Mouse (Mus musculus) heart, adult 18-20 months (tissue): Measurements from ENCODE around the gene Sez6. TPM values are rescaled to one million over a fixed set of nuclear protein-coding genes. Genes with fewer than 3 reads are reported as not detected.

ENCODE experiments used
- DNase-seq, 2 experiments: peaks; one replicate each; pipeline ENCODE4 v3.0.0; 2021 to 2022; ENCODE audit warnings: mixed read lengths in 1 of 2
- long read RNA-seq, 2 experiments: library from polyadenylated mRNA; stranded (forward); transcript quantifications; one replicate each; pipeline ENCODE4 v2.0.0; 2021
- total RNA-seq, 2 experiments: library from RNA; stranded (reverse); gene quantifications; 2 replicates each; pipeline ENCODE4 v1.2.3; 2021

Sez6 gene
- total RNA-seq = under 1 TPM; 0.12 to 0.31 TPM
- long read RNA-seq, experiment 1 = 0 reads
- long read RNA-seq, experiment 2, partial matches to known transcripts = 0 of 1 reads
- long read RNA-seq, experiment 2, other reads (novel, unspliced or antisense) = 1 of 1 reads

DNA sequence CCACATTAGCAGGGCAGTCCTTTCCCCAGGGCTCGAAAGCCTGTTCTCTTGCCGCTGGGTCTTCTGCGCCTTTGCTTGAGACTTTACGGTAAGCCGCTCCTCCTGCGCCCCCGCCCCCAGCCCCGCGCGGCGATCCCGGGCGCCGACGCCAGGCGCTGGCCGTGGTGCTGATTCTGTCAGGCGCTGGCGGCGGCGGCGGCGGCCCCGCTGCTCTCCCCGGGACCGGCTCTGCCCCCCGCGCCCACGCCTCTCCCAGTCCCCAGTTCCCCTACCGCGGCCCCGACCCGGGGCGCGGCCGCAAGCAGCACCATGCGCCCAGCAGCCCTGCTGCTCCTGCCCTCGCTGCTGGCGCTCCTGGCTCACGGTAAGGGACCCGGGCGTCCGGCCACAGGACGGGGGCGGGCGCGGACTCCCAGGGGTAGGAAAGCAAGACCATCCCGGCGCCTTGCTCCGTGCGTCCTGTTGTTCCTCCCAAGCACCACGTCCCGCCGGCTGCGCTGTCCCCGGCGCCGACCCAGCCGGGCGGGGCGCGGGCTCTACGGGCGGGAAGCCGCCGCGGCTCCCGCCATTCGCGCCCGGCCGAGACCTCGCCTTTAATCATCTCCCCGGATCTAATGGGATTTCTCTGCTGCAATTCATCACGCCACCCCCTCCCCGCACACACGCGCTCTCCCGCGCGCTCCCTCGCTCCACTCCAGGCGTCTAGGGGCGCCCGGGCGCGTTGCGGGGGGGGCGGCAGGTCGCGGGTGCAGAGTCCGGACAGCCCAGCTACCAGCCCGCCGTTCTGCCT, at the start of gene Sez6:
TSS of gene Sez6 (plus strand) at position 50 of the 790 bp plus-strand sequence.
- peak; percentile 55 to 78 for DNase-seq

DNA sequence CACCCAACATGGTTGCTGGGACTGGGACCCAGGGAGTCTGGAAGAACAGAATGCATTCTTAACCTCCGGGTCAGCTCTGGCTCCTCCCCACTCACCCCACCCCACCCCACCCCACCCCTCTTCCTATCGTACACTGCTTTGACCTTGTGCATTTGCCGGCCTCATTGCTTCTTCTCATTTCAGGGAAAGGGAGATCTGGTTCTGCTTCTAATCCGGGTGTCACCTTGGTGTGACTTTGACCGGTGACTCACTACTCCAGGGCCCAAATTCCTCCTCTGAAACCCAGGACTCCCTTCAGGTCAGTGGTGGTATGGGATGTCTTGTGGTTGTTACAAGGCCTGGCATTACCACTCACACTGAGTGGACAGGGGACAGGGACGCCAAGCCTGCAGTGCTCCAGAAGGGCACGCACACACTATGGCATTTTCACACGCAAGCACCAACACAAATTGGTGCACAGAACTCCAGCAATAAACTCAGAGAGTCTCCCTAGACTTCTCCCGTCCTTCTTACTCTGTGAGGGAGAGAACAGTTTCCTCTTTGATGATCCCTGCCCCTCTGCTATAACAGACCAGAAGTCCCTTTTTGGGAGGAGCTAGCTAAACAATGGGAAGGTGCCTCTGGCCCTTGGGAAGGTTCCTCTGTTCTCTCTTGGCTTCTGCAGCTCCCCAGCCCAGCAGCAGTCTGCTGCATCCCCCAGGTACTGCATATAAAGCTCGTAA, 45.9 kb upstream of the Sez6 start:
- no peak for DNase-seq

DNA sequence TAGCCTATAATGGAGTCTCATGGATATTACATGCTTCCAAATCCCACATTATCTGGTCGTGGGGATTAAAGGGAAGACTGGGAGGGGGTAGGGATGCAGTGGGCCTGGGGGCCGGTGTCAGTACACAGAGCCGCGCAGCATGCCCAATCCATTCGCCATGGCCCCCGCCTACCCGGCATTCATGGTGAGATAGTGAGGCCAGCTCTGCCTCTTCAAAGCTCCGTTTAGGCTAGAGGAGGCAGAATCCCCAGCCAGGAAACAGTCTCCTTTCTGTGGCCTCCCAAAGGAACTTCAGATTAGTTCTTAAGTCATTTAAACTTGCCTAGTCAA, 45.4 kb upstream of the Sez6 start:
- no peak for DNase-seq

DNA sequence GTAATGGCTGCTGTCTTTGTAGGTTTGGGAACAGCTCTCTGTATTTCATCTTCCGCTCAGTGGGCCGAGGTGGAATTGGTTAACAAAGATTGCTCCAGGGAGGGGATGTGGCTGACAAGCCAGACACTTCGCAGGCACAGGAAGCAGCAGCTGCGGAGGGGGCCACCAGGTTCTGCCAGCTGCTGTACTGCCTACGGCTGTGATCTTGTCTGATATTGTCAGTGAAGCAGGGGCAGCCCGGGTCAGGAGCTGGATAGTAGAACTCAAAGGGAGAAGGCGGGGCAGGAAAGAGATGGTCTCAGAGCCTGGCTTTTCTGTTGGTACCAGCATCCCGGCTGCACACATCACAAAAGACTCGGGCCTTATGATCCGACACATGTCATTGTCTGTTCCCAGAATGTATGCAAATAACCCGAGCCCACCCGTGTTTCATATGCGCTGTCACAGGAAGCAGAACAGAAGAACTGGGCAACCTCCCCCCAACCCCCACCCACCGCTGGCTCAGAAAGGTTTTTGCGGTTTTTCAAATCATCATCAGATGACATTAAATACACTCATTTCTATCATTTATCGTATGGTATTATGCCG, 43.1 kb upstream of the Sez6 start:
- no peak for DNase-seq

DNA sequence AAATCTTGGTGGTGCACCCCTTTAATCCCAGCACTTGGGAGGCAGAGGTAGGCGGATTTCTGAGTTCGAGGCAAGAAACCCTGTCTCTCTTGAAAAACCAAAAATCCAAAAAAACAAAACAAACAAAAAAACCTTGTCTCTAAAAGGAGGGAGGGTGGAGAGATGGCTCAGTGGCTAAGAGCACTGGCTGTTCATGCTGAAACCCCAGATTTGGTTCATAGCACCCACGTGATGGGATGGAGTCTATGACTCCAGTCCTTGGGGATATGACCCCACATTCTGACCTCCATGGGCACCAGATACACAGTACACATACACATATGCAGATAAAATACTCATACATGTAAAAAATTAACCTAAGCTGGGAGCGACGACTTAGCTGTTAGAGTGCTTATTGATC, 41.8 kb upstream of the Sez6 start:
- no peak for DNase-seq

DNA sequence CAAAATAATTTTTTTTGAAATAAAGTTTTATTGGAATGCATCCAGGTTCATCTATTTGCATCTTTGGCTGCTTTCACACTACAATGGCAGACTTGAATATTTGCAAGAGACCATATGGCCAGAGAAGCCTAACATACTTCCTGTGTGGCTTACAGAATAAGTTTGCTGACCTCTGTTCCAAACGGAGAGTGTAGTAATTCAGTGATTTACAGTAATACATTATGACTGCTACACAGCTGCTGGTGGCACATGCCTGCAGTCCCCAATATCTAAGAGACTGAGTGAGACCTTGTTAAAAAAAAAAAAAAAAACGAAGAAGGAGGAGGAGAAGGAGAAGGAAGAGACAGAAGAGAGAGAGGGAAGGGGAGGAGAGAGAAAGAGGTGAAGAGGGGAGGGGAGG, 41.1 kb upstream of the Sez6 start:
- no peak for DNase-seq

DNA sequence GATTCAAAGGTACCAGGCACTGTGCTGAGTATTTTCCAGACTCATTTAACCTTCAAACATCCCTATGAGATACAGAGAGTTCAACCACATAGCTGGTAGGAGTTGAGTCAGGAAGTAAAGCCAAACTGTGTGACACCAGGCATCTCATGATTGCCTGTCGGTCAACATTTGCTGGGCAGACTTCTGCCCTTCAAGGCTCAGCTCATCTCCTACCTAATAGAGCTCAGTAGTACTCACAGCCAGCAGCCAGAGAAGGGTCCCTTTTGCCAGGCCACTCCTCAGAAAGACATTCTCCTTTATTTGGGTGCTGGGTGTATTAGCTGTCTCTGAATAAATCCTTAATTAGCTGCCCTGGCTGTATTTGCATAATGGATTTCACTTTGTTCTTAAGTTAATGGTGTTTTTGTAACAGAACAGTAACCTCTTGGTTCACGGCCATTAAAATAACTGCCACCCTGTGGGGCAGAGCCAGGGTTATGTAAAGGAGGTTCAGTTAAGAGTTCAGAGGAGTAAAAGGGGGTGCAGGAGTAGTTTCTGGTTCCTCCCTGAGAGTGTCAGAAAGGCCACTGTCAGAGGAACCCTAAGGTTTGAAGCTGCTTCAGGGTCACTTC, 39.8 kb upstream of the Sez6 start:
- no peak for DNase-seq

DNA sequence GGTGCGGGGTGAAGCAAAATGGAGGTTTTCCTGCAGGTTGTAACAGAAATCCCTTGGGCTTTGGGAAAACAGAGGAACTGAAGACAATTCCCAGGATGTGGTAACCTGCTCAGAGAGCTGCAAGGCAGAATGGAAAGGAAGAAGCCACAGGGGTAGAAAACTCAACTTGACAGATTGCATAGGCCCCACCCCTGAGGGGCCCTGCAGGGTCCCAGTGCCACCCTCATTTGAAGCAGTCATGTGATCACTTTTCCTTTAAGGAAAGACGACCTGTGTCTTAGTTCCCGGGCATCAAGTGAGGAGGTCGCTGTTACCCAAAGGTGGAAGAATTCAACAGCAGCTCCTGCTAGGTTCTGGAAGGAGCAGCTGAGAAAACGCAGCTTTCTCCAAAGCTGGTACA, 37.7 kb upstream of the Sez6 start:
- no peak for DNase-seq

DNA sequence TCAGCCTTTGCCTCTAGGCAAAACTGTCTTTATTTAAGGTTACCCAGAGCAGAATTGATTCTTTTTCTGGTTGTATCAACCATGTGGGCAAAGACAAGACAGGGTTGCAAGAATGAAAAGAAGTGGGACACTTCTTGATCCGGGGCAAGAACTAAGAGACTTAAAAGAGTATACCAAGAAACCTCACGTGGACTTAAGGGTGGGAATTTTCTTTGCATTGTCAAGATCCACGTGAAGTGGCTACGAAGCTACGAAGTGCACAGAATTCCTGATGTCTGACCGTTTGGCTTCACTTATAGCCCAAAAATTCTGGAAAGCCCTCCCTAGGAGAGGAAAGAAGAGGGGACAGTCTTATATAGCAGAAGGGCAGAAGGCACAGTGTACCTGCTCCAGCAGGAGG, 37.3 kb upstream of the Sez6 start:
- no peak for DNase-seq

DNA sequence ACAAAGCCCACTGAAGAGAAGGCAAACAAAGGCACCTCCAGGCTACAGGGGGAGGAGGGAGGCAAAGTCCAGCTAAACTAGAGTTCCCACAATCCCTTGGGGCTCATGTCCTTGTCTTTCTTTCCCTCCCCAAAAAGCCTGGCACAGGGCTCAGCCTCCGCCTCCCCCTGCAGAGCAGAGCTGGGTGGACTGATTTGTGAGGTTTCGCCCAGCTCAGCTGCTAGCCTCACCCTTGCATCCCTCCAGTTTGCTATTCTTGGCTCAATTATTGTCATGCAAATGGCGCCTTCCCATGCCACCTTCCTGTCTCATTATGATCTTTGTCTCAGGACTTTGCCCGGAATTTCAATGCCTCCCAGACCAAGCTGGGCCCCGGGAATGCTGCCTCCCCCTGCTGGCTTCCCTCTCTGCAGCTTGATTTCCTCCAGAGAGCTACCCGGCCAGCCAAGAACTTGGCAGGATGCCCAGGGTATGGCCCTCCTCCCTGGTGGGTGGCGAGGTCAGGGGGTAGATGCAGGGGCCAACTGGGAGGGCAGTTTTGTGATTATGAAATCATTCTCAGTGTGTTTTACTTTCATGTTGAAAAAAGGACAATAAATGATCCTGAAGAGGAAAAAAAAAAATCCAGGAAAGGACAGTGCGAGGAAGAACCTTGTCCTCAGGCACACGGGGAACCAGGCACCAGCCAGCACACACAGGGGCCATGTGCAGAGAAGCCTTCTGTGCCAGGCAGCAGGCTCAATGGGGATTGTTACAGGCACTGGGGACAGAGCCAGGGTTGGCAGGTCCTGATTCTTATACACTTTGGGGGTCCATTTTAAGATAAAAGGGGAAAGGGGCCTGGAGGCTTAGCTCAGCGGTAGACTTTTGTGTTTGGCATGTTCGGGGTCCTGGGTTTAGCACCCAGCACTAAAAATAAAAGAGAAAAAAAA, 36.5 kb upstream of the Sez6 start, which contains the start of gene Pipox:
TSS of gene Pipox (minus strand) at position 310 of the 932 bp plus-strand sequence.
- peak; percentile 86 for DNase-seq

DNA sequence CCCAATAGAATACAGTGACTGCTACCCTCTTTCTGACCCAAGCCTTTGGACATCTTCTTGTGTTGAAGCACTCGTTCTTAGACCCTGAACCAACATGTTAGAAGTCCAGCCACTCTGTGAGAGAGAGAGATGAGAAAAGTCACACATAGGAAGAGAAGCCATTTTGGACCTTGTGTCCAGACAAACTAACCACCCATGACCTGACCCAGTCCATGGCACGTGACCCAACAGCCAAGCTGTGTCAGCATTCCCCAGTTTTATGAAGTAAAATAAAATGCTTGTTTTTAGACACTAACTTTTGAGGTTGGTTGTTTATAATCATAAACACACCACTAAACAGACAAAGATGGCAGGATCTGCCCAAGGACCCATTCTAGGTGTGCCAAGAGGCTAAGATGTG, 35.6 kb upstream of the Sez6 start:
- no peak for DNase-seq

DNA sequence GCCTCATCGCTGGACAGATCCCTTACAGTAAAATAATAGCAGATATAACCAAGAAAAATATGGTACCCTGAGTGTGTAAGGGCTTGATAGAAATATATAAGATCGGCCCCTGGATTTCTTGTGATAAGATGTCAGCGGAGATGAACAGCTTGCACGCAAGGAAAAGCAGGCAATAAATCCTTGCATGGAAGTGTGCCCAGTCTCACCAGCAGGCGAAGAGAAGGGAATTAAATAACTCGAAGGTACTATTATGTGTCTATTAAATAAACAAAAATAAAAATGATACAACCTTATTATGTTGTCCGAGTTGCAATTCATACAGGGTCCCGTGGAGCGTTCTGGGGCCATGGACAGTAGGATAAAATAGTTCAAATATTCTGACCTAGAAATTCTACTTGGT, 34.6 kb upstream of the Sez6 start:
- DNase-seq = no peak

DNA sequence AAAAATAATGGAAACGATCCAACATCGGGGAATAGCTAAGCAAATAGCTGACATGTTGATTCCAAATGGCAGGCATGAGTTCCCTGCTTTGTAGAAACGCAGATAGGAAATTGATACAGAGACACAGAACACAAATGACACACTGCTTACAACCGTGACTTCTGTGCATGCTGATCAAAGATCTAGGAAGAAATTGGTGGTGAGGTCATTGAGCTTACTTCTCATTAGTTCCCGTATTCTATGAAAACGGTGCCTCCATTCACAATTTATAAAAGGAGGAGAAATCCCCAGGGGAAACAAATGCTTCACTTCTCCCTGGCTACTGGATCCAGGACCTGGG, 34.1 kb upstream of the Sez6 start:
- DNase-seq = no peak

DNA sequence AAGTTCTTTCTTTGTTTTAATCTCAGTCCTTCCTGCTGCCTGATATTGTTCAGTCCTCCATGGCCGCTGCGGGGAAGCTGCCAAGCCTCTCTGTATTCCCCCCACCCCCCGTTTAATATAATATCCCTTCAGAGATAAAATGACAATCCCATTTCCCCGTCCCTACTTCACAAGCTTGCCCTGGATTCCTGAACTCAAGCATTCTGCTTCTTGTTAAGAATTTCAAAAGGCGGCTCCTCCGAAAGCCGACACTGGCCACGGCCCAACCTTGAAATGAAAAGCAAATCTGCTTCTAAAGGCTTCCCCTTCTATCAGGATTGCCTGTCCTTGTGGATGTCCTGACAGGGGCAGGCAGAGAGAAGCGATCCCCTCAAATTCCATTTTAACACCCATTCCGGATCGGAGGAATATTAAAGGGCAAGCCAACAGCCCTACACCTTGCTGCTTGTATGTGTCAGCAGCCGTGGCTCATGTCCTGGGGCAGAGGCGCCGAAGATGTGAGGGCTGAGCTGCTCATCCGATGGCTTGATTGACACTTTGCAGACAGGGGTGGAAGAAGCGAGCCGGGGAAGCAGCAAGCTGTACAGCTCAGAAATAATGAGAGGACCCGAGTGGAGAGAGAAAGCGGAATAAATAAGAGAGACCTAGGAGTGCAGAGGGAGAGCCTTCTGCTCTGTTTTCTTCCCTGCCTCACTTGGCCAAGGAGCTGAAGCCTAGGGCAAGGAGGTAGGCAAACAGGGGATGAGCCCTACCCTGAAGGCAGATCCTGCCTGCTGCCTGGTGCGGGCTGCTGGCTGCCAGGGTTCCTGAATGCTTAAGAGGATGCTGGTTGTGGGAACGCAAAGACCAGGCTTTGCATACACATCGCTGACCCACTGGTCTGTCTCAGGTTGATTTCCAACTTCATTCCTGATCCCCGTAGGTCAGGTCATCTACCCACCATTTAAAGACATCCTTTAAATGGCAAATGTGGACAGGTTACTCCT, 33.5 kb upstream of the Sez6 start:
- DNase-seq = peak in 1 of 2 experiments; percentile 34

DNA sequence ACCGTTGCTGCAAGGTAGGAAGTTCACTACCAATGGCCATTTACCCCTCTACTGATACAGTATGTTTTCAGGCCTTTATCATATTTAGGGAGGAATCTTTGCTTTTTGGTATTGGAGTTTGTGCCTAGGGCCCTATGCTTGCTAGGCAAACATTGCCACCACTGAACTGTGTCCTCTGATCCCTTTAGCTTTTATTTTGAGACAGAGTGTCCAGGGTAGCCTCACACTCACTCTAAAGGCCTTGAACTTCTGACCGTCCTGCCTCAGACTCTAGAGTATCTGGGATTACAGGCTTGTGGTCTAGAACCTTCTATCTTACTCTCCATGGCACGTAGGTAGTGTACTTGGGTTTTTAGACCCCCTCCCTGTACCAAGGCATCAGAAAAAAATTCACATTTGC, 30.4 kb upstream of the Sez6 start:
- DNase-seq = no peak

DNA sequence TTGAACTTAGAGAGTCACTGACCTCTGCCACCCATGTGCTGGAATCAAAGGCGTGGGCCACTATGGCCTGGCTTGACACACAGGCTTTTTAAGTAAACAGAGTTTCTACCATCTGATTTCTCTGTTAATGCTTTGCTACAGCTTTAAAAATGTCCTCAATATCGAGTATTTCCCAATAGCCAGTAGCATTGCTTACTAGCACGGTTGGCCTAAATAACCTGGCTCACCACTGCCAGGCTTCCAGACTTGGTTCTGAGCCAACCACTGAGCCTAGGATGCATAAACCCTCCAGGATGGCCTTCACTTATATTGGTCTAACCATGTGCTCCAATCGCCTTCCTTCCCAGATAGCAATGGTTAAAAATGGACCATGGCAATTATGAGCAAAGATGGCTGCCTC, 29.9 kb upstream of the Sez6 start:
- DNase-seq = no peak

DNA sequence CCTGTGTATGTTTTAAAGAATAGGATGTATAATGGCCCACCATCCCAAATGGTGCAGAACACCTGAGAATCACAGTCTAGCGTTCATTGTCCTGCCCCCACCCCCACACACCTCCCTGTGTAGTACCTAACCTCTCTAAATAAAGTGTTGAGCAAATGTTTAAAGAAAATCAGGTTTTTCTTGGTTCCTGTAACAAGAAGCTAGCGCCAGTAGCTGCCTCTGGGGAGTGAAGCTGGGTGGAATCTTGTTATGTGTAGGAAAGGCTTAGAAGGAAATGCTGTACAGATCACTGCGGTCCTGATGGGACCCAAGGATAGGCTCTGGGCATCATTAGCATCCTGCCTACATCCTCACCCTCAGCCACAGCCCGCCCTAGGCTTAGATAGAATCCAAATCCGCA, 29.2 kb upstream of the Sez6 start:
- DNase-seq = no peak

DNA sequence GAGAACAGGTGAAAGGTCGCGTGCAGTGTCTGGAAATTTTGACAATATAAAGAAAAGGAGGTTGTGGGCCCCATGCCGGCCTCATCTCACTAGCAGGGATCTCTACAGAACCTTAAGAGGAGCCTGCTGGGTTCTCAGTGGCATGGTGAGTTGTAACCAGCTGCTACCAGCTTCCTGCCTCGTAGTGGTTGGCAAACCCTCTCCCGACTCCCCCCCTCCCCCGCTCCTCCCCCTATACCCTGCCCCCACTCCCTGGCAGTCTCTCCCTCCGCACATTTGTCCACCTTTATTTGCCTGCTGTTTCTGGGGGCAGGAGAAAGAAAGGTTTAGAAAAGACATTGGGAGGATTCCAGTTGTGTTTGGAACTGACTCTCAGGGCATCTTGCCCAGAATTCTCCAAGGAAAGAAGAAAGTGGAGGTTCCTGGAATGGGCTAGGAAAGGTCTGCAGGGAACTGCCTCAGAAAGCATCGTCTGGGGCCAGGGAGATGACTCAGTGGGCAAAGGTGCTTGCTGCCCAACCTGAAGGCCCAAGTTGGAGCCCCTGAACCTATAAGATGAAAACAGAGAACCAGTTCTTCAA, 28.7 kb upstream of the Sez6 start:
- DNase-seq = no peak

DNA sequence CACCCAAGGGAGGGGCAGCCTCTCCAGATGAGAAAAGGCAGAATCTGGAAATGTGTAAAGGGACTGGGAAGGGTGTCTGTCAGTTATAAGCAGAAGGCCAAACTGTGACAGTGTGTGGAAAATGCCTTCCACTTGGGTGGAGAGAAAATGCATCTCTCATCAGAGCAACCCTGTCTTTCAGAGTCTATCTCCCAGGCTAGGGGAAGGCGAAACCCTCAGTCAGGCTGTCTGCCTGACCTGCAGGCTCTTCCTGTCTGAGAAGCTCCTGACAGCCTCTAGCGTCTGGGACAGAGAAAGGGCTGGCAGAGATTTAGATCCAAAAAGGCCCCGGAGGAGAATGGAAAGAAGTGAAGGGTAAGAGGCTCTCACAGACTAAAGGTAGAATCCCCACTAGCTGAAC, 26.8 kb upstream of the Sez6 start:
- no peak for DNase-seq

DNA sequence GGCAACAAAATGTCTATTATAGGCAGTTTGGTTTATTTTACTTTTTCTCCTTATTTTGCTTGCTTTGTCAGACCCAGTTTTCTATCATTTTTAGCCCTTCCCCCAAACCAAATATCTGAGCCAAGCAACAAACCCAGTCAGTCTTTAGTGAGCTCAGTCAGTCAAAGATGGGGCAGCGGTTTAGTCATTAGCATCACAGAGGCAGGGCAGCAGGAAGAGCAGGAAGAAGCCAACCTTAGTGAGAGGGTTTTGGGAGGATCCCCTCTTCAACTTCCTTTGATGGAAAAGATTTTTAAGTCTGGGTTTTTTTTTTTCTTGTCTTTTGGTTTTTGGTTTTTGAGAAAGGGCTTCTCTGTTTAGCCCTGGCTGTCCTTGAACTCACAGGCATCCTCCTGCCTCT, 25.9 kb upstream of the Sez6 start:
- DNase-seq = no peak
